Mouse (Mus musculus) subcutaneous adipose tissue, adult 2 months (tissue): ENCODE data around the gene Vmn1r142. TPM values are rescaled to one million over a fixed set of nuclear protein-coding genes. Genes with fewer than 3 reads are reported as not detected.

ENCODE experiments used
- polyA plus RNA-seq: library from polyadenylated mRNA; depleted of rRNA; stranded (reverse); fragments of >200 nt; gene quantifications from 2 replicates; pipeline ENCODE4 v1.2.3, GENCODE M21; 2012; ENCODE audit warnings: low replicate concordance; rRNA removed

The Vmn1r142 gene
- not detected in 2 replicates for polyA plus RNA-seq

DNA sequence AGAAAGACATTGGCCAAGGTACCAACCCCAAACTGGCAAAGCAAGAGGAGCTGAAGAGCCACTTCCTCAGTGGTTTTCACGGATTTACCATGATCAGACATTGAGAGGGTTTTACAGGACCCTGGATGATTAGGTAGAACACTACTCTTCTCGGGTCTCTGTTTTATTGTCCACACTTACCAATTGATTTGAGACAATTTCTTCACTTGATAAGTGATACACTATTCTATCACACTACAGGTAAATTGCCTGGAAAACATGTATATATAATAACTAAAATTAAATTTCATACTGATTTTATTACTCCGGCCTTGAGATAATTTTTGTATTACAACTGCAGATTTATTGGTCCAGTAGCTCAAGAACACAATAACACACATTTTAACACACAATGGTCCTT is at the start of gene Vmn1r142:
TSS of gene Vmn1r142 (minus strand) at position 101 of the 400 bp plus-strand sequence.

GRCm38 (mm10) chr7:22201164-22201563 is 37.3 kb upstream of the Vmn1r142 start, which contains the start of gene Gm8653:
TSS of gene Gm8653 (minus strand) at chr7:22201264.

DNA sequence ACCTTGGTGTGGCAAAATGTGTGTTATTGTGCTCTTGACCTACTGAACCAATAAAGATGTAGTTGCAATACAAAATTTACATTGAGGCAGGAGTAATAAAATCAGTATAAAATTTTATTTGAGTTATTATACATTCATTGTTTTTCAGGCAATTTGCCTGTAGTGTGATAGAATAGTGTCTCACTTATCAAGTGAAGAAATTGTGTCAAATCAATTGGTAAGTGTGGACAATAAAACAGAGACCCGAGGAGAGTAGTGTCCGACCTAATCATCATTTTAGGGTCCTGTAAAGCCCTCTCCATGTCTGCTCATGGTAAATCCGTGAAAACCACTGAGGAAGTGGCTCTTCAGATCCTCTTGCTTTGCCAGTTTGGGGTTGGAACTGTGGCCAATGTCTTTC is 25.2 kb upstream of the Vmn1r142 start, which contains the start of gene Vmn1r143:
TSS of gene Vmn1r143 (plus strand) at position 301 of the 400 bp plus-strand sequence.

GRCm38 (mm10) chr7:22134641-22135040 is 29.2 kb downstream of the Vmn1r142 start, which contains the start of gene Gm10666:
TSS of gene Gm10666 (minus strand) at chr7:22134741.

GRCm38 (mm10) chr7:22118145-22118544 is 45.7 kb downstream of the Vmn1r142 start, which contains the start of gene Gm16451:
TSS of gene Gm16451 (minus strand) at chr7:22118245.

Other genes starting within 250 kb of the Vmn1r142 start
- not detected in 2 replicates for gene Gm5891, start 242.7 kb downstream of the Vmn1r142 start, polyA plus RNA-seq
- not detected in 2 replicates for gene Vmn1r137, start 169.4 kb downstream of the Vmn1r142 start, polyA plus RNA-seq
- gene Vmn1r138, start 135.1 kb downstream of the Vmn1r142 start, polyA plus RNA-seq = not detected in 2 replicates
- not detected in 2 replicates for gene Gm6176, start 107.7 kb downstream of the Vmn1r142 start, polyA plus RNA-seq
- gene Vmn1r139, start 95.0 kb downstream of the Vmn1r142 start, polyA plus RNA-seq = not detected in 2 replicates
- gene Gm16451, start 45.8 kb downstream of the Vmn1r142 start, polyA plus RNA-seq = not detected in 2 replicates
- not detected in 2 replicates for gene Gm10666, start 29.3 kb downstream of the Vmn1r142 start, polyA plus RNA-seq
- gene Vmn1r143, start 25.3 kb upstream of the Vmn1r142 start, polyA plus RNA-seq = not detected in 2 replicates
- gene Gm8653, start 37.2 kb upstream of the Vmn1r142 start, polyA plus RNA-seq = not detected in 2 replicates
- gene Gm8453, start 65.4 kb upstream of the Vmn1r142 start, polyA plus RNA-seq = not detected in 2 replicates
- gene Gm4187, start 165.7 kb upstream of the Vmn1r142 start, polyA plus RNA-seq = not detected in 2 replicates
- gene Gm8660, start 207.0 kb upstream of the Vmn1r142 start, polyA plus RNA-seq = not detected in 2 replicates
- gene Vmn1r148, start 249.5 kb upstream of the Vmn1r142 start, polyA plus RNA-seq = not detected in 2 replicates